Mouse (Mus musculus) embryonic facial prominence, embryonic 10.5 days (tissue): ENCODE measurements at regions not wholly inside any gene's neighbourhood (a gene's known extent, or its start where the extent isn't known, plus 50 kb on each side); places are given as distances from the start of the nearest gene placed in this dataset.

Source experiments
- DNase-seq: peaks from one replicate; pipeline ENCODE4 v3.0.0-alpha.2; 2017; ENCODE audit warnings: low spot score
- H3K27ac ChIP-seq: fragments of 300-500 bp; sonication (generic); replicated peaks from 2 replicates; pipeline ENCODE4 v1.5.1; 2016; ENCODE audit warnings: mild to moderate bottlenecking
- H3K27me3 ChIP-seq: fragments of 300-500 bp; sonication (generic); replicated peaks from 2 replicates; pipeline ENCODE4 v1.6.1; 2016; ENCODE audit warnings: low read depth, mild to moderate bottlenecking; ENCODE audit not compliant: poor library complexity, severe bottlenecking
- H3K36me3 ChIP-seq: fragments of 300-500 bp; sonication (generic); replicated peaks from 2 replicates; pipeline ENCODE4 v1.6.1; 2016; ENCODE audit warnings: mild to moderate bottlenecking, moderate library complexity
- H3K4me1 ChIP-seq: fragments of 300-500 bp; sonication (generic); 2 replicates; pipeline ENCODE4 v1.6.1; 2016
- H3K4me3 ChIP-seq: fragments of 300-500 bp; sonication (generic); 2 replicates; pipeline ENCODE4 v1.5.1; 2016; ENCODE audit warnings: mild to moderate bottlenecking, moderate library complexity
- H3K9me3 ChIP-seq: fragments of 300-500 bp; sonication (generic); 2 replicates; pipeline ENCODE4 v1.6.1; 2016; ENCODE audit warnings: mild to moderate bottlenecking
- WGBS: fragments of 180-500 bp; shearing (Covaris S2); methylation state at CpG from one replicate; pipeline ENCODE4 v1.1.7; 2016; 5-methylcytosine and 5-hydroxymethylcytosine counted together

DNA sequence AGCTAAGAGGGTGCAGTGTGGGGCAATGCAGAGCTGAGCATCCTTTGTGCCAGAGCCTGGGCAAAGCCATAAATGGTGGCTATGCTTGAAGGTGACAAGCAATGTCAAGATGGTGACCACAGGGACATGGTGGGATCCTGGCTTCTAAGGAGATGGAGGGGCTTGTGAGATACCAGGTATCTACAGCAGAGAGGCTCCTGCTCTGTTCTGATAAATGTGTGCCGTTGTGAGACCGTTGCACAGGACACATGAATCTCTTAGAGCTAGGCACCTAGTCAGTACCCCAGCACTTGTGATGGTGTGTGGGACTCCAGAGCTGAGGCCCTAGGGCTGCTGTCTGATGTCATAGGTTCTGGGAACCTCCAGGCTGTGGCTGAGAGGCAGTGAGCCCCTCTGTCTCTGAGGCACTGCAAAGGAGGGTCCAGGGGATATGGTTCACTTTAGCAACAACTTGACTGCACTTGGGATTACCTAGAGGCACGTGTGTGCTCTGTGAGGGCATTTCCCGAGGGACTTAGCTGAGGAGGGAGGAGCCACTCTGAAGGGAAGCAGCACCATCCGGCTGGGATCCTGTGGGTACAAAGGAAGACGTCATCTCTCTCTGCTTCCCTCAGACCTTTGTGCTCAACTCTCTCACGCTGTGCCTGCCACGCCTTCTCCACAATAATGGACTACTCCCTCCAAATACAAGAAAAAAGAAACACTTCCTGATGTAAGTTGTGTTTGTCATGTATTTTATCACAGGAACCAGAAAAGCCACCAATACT lies 160.3 kb upstream of the A530016L24Rik start:
- Histone ChIP-seq H3K4me1 (peaks cover 72% of the 10 kb centered on the region), H3K27me3 (peaks cover 37% of the 10 kb centered on the region)

DNA sequence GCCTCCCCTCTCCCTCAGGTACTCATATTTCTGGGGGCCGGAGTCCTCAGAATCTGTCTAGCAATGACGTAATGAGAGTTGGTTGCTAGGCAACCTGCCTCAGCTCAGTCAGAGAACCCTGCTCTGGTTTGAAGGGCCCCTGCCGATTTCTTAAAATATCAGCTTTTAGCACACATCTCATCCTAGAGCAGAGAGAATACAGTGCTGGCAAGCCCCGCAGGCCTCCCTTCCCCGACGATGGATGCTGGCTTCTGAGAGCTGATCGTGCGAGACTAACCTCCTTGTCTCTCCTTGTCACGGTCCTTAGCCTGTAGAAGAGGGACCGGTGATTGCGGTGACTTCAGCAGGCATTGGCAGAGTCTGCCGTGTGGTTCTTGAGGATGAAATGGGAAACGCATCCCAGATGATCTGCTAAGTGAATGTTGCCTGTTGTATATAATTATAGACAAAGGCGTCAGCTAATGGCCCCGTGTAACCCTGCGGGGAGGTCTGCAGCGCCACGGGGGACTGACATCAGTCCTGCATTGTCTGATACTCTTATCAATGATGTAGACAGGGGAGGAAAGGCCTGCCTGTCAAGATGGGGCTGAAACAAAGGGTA lies 159.4 kb upstream of the A530016L24Rik start:
- DNase-seq, result peak; percentile 72

More for the DNA sequence above, 160.3 kb upstream of the A530016L24Rik start:
- 35% methylated on average over 8 of the region's 8 CpGs for WGBS
- DNase-seq, result peak; percentile 38
- H3K9me3 ChIP-seq, result no peaks in the 10 kb centered on the region
- no peaks in the 10 kb centered on the region for H3K36me3 ChIP-seq
- H3K4me3 ChIP-seq, result peak overlapping the region; percentile 36; the same call in 1 of the 2 replicates
- peak overlapping the region; percentile 85 for H3K27ac ChIP-seq

DNA sequence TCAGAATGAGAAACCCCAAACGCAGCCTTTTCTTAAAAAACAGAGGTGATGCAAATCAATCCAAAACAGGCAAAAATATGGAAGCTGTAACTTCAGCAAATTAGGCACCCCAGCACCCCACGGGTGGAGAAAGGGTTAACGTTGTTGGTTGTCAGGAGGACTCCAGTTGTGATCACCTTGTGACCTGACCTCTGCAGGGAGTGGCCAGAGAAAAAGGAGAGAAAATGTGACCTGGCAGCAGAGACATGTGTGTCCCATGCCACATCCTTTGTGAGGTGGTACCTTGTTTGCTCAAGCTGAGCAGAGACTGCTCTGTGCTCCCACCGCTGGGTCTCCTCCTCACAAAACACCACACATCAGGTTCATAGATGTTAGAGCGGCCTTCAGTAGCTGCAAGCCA lies 158.7 kb upstream of the A530016L24Rik start:
- peak overlapping the region; percentile 85 for H3K27ac ChIP-seq
- H3K4me1 ChIP-seq, result peaks cover 88% of the 10 kb centered on the region
- no peaks in the 10 kb centered on the region for H3K36me3 ChIP-seq
- H3K9me3 ChIP-seq, result no peaks in the 10 kb centered on the region
- no peak for DNase-seq
- peaks cover 31% of the 10 kb centered on the region for H3K27me3 ChIP-seq
- H3K4me3 ChIP-seq, result no peak overlapping the region
- WGBS, result 47% methylated on average over 5 of the region's 5 CpGs

More for the DNA sequence above, 159.4 kb upstream of the A530016L24Rik start:
- peaks cover 80% of the 10 kb centered on the region for H3K4me1 ChIP-seq
- peaks cover 32% of the 10 kb centered on the region for H3K27me3 ChIP-seq
- peak overlapping the region; percentile 36 for H3K4me3 ChIP-seq
- no peaks in the 10 kb centered on the region for H3K36me3 ChIP-seq
- H3K9me3 ChIP-seq, result no peaks in the 10 kb centered on the region
- H3K27ac ChIP-seq, result peak overlapping the region; percentile 85
- WGBS, result 15% methylated on average over 18 of the region's 18 CpGs

DNA sequence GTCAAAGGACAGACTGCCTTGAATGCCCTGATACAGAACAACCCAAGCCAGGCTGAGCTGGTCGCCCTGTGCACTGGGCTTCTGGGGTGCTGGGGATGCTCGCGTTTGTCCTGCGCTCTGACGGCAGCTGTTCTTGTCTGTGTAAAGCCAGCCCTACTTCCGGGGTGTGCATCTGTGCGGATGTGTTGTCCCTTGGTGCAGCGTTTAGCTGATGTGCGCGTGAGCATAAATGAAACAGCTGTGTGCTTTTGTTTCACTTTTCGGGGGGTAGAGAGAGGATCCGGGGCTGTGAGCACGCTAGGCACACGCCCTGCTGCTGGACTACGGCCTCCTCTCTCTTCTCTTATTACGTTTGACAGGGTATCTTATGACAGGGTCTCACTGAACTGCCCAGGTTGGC lies 158.2 kb upstream of the A530016L24Rik start:
- peak overlapping the region; percentile 85 for H3K27ac ChIP-seq
- no peaks in the 10 kb centered on the region for H3K36me3 ChIP-seq
- 71% methylated on average over 16 of the region's 16 CpGs for WGBS
- H3K9me3 ChIP-seq, result no peaks in the 10 kb centered on the region
- DNase-seq, result peak; percentile 36
- H3K27me3 ChIP-seq, result peaks cover 34% of the 10 kb centered on the region
- H3K4me3 ChIP-seq, result no peak overlapping the region
- peaks cover 92% of the 10 kb centered on the region for H3K4me1 ChIP-seq

DNA sequence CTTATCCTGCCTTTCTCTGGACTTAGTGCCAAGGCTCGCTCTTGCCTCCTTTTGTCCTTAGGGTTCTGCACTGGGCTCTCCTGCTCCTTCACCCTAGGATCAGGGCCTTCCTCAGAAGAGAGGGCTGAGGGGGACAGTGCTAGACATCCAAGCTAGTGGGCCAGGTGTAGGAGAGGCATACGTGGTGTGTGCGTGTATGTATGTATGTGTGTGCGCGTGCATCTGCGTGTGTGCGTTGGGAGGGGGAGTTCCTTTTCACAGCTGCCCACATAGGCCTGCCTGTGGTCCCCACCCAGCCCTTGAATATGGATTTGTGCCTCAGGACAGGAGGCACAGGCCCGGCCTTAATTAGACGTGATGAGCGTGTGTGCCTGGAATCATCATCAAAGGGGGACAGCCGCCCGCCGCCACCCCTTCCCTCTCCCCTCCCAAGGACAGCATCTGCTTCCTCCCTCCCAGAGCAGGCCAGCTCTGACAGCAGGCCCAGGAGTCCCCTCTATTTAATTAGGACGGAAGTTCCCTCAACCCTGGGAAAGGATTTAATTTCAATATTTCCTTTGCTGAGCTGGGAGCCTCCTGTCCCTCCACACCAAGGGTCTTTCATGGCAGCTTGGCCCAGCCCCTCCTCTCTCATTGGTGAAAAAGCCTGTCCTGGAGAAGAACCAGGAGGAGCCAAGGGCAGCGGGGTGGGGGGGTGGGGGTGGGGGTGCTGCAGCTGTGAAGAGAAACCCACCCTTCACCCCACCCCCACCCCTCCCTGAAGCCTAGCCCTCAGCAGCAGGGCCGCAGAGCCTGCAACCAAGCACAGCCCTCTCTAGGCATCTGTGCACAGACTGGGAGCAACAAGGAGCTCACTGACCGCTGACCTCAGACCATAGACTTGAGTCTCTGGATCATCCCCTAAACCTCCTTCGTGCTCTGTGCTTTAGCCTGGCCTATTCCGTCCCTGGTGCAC lies 155.8 kb upstream of the A530016L24Rik start:
- Histone ChIP-seq H3K36me3 (no peaks in the 10 kb centered on the region), H3K4me1 (peaks cover 97% of the 10 kb centered on the region), H3K4me3 (peak overlapping the region; percentile 16), H3K9me3 (no peaks in the 10 kb centered on the region), H3K27ac (peak overlapping the region; percentile 85), H3K27me3 (peaks cover 38% of the 10 kb centered on the region)
- DNase-seq, result peak; percentile 88
- 24% methylated on average over 19 of the region's 19 CpGs for WGBS

DNA sequence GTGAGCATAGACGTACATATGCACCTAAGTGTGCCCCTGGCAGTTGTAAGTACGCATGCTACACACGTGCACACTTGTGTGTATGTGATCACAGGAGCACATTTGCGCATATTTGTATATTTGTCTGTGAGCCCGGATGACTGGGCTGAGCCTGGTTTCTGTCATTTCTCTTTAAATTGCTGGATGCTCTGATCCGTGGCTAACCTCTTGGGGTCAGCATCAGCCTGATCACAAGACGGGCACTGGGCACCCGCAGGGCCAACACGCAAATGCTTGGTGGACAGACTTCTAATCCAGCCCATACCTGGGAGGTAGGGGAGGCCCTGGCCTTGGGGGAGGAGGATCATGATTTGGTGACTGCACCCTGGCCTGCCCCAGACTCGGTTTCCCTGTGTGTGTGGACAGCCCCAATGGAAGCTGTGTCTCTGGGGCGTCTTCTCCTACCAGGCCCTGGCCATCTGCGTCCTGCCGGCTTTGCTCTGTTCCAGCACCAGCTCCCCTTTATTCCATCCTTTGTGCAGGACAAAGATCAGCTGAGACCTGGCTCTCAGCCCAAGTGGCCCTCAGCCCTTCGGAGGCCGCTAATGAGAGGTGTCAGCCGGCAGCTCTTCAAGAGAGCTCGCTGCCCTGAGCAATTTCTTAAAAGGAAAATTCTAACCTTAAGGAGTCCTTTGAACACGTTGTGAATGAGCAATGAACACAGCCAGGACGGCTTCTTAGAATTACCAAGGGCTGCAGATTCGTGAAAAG lies 155.0 kb upstream of the A530016L24Rik start:
- peaks cover 35% of the 10 kb centered on the region for H3K27me3 ChIP-seq
- H3K4me1 ChIP-seq, result peaks cover 97% of the 10 kb centered on the region
- H3K27ac ChIP-seq, result peak overlapping the region; percentile 85
- WGBS, result 47% methylated on average over 20 of the region's 20 CpGs
- H3K9me3 ChIP-seq, result no peaks in the 10 kb centered on the region
- peak; percentile 42 for DNase-seq
- peak overlapping the region; percentile 16; the same call in 1 of the 2 replicates for H3K4me3 ChIP-seq
- H3K36me3 ChIP-seq, result no peaks in the 10 kb centered on the region

DNA sequence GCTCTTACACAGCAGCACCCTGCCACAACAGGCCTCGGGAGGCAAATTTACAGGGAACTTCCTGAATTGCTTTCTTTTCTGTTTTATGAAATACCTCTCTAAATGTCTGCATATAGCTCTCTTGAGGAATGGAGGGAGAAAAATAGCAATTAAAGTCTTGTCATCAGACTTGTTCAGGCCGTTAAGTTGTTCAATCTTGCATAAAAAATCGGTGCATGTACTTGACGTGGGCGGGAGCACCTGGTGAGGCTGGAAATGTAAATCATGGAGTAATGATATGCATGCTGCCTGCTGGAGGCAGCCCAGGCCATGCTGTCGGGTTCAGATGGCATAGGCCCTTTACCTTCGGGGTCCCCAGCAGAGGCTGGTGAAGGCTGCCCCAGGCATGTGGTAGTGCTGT lies 153.6 kb upstream of the A530016L24Rik start:
- Histone ChIP-seq H3K27me3 (peaks cover 38% of the 10 kb centered on the region), H3K27ac (peak overlapping the region; percentile 85; the same call in 1 of the 2 replicates), H3K9me3 (no peaks in the 10 kb centered on the region), H3K36me3 (no peaks in the 10 kb centered on the region), H3K4me3 (no peak overlapping the region), H3K4me1 (peaks cover 92% of the 10 kb centered on the region)
- DNase-seq, result no peak
- WGBS, result 81% methylated on average over 7 of the region's 7 CpGs

DNA sequence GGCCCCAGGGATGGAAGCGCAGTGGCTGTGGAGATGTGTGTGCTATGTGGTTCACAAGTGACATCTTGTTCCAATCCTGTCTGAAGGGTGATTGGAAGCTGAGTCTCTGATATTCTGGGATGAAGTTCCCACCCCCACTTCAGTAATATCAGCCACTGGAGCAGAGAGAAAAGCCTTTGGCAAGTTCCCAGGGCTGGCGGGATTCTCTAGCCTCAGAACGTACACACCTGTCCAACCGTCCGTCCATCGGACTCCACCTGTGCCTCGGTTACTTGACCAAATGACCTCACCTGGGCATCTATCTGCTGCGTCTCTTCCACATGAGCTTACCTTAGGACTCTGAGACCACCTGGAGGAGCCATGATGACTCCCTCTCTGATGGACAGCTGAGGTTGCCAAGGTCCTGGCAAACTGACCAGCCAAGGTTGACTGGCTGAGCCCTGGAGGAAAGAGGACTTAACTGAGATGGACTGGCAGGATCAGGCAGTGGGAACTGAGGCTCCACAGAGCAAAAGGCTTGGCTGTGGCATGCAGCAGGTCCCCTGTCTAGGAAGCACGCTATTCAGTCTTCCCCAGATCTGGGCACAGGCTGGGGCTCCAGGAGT lies 152.5 kb upstream of the A530016L24Rik start:
- Histone ChIP-seq H3K27me3 (peaks cover 41% of the 10 kb centered on the region), H3K4me1 (peaks cover 81% of the 10 kb centered on the region), H3K4me3 (no peak overlapping the region), H3K9me3 (no peaks in the 10 kb centered on the region), H3K27ac (no peak overlapping the region), H3K36me3 (no peaks in the 10 kb centered on the region)
- no peak for DNase-seq
- 91% methylated on average over 9 of the region's 9 CpGs for WGBS

DNA sequence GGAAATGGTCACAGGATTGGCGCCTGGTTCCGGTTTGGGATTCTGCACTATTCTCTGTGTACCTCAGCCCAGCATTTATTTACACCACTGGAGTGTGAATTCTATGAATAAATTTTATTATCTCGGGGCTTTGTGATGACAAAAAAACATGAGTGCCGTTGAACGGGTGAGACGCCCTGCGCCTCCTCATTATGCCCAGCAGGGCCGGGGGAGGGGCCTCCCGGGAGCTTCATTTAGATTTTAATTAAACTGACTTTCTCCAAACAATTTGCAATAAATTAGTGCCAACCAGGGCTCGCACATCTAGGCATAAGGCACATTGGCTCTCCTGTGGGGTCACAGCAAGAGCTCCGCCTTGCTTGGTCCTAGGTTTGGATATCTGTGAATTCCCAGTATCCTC lies 151.8 kb upstream of the A530016L24Rik start:
- Histone ChIP-seq H3K27ac (no peak overlapping the region), H3K36me3 (no peaks in the 10 kb centered on the region), H3K4me1 (peaks cover 74% of the 10 kb centered on the region), H3K9me3 (no peaks in the 10 kb centered on the region), H3K4me3 (no peak overlapping the region), H3K27me3 (peaks cover 36% of the 10 kb centered on the region)
- 78% methylated on average over 11 of the region's 11 CpGs for WGBS
- DNase-seq, result no peak

DNA sequence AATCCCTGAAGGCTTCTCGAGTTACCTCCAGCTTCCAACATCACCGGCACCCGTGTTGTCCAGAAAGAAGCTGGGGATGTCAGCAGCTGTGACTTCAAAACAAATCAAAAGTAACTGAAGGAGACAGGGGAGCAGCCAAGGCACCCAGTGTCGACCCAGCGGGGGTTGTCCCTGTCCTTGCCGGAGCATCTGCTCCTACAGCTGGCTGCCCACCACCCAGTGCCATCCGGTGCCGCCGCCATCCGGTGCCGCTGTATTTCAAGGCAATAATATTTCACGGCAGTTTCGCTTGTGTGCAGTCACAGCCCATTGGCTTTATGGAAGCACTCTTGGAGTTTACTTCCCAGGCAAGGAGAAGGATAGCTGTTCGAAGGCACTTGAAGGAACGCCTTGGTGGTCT lies 150.3 kb upstream of the A530016L24Rik start:
- no peak overlapping the region for H3K4me3 ChIP-seq
- peaks cover 70% of the 10 kb centered on the region for H3K4me1 ChIP-seq
- 81% methylated on average over 15 of the region's 15 CpGs for WGBS
- H3K27ac ChIP-seq, result peak overlapping the region; percentile 41; the same call in 1 of the 2 replicates
- H3K9me3 ChIP-seq, result no peaks in the 10 kb centered on the region
- no peak for DNase-seq
- no peaks in the 10 kb centered on the region for H3K36me3 ChIP-seq
- peaks cover 34% of the 10 kb centered on the region for H3K27me3 ChIP-seq

DNA sequence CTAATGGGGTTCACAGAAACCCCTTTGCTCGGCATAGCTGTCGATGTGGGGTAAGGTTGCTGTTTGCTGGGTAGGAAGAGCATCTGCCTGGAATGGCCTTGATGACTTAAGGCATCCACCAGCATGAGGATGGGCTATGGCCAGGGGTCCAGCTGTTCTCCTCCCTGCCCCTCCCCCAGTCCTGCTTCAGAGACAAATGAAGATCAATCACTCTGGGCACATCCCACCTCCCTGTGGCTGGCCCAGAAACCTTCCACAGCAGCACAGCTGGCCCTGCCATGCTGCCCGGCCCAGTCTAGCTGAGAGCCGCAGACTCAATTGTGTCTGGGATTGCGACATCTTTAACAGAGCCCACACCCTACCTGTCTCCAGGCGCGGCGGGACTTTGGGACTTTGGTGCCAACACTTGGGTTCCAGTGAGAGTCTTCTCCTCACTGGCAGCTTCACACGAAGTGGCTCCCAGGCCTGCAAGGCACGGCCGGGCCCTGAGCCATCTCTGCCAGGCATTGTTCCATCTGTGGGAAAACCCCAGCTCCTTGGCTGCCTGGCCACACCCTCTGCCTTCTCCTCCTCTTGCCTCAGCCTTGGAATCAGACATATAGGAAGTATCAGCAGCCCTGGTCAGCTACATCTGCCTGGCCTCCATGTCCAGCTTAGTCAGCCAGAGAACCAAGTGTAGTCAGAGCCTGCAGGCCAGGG lies 149.6 kb upstream of the A530016L24Rik start:
- Histone ChIP-seq H3K27me3 (peaks cover 34% of the 10 kb centered on the region), H3K27ac (peak overlapping the region; percentile 41), H3K4me3 (no peak overlapping the region), H3K36me3 (no peaks in the 10 kb centered on the region), H3K4me1 (peaks cover 70% of the 10 kb centered on the region), H3K9me3 (no peaks in the 10 kb centered on the region)
- 78% methylated on average over 11 of the region's 11 CpGs for WGBS
- no peak for DNase-seq
